8 mouse cellular contexts compared by ENCODE assay signal in genomic region chr6:120665816-120666760, GRCm38 (mm10). TPM values are rescaled to one million over a fixed set of nuclear protein-coding genes. Genes with fewer than 3 reads are reported as not detected.
DNase-seq lines count a peak whose midpoint lies in the region; ATAC-seq lines count a peak whose summit lies in the region.

Gene Cecr2 (plus strand): TSS chr6:120666369.

- peak; percentile 74 to 93 for DNase-seq in adrenal gland, adult (ENCODE audit: inconsistent age in 2 of 2, low spot score in 1 of 2)
- peak; percentile 49 to 62 for DNase-seq in gastrocnemius, adult 8-10 months (ENCODE audit: low spot score in 2 of 2)
- peak; percentile 52 for DNase-seq in induced T-regulatory cell, adult 2 months (ENCODE audit: low read depth)
- peak; percentile 31 to 86 for DNase-seq in left cerebral cortex, postnatal 10 days (ENCODE audit: extremely low spot score in 1 of 2, low spot score in 2 of 2)
- peak; percentile 58 for DNase-seq in right cerebral cortex, postnatal 25 days
- DNase-seq in yolk sac, embryonic 10.5 days (ENCODE audit: low spot score) = peak; percentile 90

- peak; percentile 46 for ATAC-seq in common myeloid progenitor, adult 5-6 weeks (replicated peaks; ENCODE audit: low read depth, poor library complexity, severe bottlenecking)
- peak; percentile 55 for ATAC-seq in megakaryocyte progenitor cell, adult 5-6 weeks (replicated peaks; ENCODE audit: poor library complexity)

- intact Hi-C loops in left cerebral cortex, postnatal 10 days (cut with DNase I) = loop anchor here (5.0 kb wide), 1 partner anchor 129 kb away; no protein-coding TSS in a partner anchor

RNA-seq across cellular contexts. Expression of gene Cecr2, which starts in this region (rescaled TPM):
- 2.3 and 5.4 TPM in 2 replicates for total RNA-seq in common myeloid progenitor, adult 5-6 weeks (2017)
- 10 to 100 TPM in 3 of 4 experiments, 1 to 10 TPM in 1; 6.0 to 15.5 (median 13.8) TPM for total RNA-seq in gastrocnemius, adult 8-10 months (2022)
- total RNA-seq in left cerebral cortex, postnatal 10 days (2021) = 1 to 10 TPM; 2.2 to 2.9 TPM
- 0.42 and 1.3 TPM in 2 replicates for total RNA-seq in megakaryocyte progenitor cell, adult 5-6 weeks (2015)
- total RNA-seq in megakaryocyte progenitor cell, adult 5-6 weeks (2017) = 0.12 and 1.8 TPM in 2 replicates

Comparison
In these comparisons a context has a peak if more than half of its experiments do, and no peak if none do; other contexts are left out.
1. Peak in every context shown above with its lines: DNase-seq and ATAC-seq.